Mouse (Mus musculus): ENCODE data around the gene Hoxa3.

Hoxa3 gene

GRCm38 (mm10) chr6:52157466-52158275 is 55.5 kb downstream of the Hoxa3 start:
- no peak for DNase-seq (ENCODE audit: low spot score in 2 of 2)

DNA sequence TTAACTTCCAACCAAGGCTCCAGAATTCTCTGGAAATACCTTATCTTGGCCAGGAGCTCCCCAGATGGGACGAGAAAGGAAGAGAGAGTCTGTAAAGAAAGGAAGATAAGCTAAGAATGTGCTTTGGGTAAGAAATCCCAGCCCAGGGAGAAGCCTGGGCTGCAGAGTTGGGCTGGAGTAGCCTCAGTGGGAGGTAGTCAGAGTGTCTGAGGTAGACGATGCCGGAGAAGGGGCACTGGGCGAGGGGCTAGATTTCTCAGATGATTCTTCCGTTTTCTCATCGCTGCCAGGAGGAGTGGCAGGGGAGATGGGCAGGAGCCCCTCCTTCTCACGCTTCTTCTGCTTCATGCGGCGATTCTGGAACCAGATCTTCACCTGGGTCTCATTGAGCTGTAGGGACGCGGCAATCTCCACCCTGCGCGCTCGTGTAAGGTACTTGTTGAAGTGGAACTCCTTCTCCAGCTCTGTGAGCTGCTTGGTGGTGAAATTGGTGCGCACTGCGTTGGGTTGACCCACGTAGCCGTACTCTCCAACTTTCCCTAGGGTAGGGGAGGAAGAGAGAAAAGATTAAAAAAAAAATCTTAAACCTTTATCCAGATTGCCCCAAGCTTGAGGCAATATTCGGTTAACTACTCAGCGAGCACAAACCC is 56.5 kb downstream of the Hoxa3 start:
- DNase-seq (ENCODE audit: low spot score in 2 of 2) = no peak

GRCm38 (mm10) chr6:52155471-52155870 is 57.7 kb downstream of the Hoxa3 start:
- no peak for DNase-seq (ENCODE audit: low spot score in 2 of 2)

DNA sequence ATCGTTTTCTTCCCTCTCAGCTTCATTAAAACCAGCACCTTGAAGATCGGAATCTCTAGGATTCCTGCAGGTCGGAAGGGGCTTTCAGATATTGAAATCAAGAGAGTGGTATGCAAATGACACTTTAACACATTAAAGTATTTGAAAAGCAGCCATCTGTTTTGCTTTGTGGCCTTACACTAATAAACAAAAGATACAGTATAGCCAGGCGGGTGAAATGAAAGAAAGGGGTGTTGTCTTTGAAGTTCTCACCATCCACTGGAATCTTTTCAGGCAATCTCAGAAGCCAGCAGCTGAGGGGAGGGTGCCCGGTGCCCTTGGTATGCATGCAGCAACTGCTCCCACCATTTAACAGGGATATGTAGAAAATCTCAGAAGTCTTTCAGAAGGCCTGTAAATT is 59.1 kb downstream of the Hoxa3 start:
- no peak for DNase-seq (ENCODE audit: low spot score in 2 of 2)

- DNase-seq (ENCODE audit: low spot score in 2 of 2) = no peak
Measured at GRCm38 (mm10) chr6:52153270-52153669, 59.9 kb downstream of the Hoxa3 start.

DNA sequence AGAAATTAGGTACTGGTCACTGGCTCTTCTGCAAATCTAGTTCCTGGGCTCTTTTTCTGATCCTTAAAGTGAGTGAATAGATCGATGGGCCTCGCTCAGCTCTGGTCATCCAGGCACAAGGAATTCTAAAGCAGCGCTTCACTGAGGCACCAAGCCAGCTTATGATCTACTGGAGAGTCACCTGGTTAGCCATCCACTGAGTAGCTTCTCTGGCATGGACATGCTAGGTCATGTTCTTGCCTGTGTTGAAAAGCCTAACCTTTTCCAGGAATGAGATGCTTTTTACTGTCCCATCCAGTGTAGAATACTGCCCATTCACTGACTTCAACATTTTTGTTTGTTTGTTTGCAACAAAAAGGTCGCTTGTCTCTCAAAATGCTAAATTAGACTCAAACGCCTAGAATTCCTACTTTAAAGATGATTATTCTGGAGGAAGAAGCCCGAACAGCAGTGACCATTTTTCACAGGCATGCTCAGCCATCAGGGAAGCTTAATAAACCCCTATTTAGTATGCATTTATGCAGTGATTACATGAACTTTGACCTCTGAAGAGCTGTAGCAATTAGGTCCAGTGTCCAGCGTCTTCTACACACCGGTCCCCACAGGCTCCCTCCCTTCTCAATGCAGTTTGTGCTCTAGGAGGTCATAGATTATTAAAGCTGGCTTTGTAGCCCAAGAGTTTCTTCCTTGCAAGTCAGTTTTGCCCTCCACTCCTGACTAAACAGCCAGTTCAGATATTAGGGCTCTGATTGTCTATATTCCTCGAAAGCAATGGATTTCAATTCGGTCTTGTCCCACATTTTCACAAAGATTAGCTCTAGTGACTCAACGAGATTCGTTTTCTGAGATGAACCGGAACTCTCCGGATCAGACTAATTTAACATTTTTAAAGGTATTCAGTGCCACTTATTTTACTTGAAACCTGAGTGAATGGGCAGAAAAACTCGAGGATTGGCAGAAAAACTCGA is 60.6 kb downstream of the Hoxa3 start:
- DNase-seq (ENCODE audit: low spot score in 2 of 2) = no peak

DNA sequence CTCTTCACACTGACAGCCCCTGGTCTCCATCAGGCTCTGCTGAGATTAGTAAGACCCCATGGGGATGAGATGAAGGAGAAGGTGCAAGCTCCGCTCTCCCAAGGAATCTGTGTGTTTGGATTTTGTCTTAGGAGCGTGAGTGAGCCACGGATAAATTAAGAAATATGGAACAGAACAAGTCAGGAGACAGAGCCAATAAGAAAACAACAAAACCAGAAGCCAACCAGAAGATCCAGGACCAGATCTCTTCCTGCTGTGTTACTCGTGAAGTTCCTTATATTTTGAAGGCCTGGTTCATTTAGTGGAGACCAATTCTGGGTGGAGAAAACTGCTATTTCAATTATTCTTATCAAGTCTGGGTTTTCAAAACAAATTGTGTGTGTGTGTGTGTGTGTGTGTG is 61.6 kb downstream of the Hoxa3 start:
- DNase-seq (ENCODE audit: low spot score in 2 of 2) = no peak

- no peak for DNase-seq (ENCODE audit: low spot score in 2 of 2)
Measured at GRCm38 (mm10) chr6:52150401-52150966, 62.7 kb downstream of the Hoxa3 start.

- no peak for DNase-seq (ENCODE audit: low spot score in 2 of 2)
Measured at GRCm38 (mm10) chr6:52139115-52139514, 74.0 kb downstream of the Hoxa3 start.

DNA sequence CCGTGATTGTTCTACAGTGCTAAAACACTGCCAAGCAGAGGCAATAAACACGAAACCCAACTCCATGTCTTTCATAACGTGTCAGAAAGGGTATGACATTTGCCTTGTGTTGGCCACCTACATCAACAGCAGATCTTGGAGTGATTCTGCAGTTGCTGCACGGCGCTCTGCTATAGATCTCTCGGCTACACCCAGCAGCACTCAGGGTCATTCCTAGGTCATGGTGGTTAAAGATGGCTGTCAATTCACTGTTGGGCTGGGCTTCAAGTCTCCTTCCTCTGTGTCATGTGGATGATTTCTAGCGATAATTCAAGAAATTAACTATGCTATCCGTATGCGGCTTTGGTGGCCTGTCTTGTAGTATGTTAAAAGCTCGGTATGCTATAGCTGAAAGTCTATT is 74.6 kb downstream of the Hoxa3 start:
- no peak for DNase-seq (ENCODE audit: low spot score in 2 of 2)

DNA sequence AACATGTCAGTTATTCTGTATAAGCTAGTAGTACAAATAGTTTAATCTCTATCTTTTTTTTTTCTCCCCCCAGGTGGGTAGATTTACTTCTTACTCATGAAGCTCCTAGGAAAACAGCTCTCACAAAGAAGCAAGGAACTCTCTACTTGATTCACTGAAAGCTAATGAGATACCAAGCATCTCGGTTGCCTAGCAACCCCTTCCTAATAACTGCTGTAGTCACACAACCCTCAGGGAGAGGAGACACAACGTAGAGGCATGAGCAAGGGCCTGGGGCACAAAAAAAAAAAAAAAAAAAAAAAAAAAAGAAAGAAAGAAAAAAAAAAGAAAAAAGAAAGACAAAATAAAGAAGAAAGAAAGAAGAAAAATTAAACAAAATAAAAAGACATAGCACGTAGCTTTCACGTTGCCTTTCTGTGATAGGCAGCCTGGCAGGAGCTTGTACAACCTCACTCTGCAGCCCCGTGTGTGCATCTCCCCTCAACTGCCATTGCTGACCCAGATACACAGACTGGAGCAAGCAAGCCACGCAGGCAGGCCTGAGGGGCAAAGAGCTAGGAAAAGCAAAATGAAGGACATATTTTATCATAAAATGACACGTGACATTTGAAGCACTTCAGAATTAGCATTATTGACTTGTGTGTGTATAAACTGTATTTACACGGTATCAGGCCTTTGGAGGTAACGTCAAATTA is 75.1 kb downstream of the Hoxa3 start:
- DNase-seq (ENCODE audit: low spot score in 2 of 2) = no peak

DNA sequence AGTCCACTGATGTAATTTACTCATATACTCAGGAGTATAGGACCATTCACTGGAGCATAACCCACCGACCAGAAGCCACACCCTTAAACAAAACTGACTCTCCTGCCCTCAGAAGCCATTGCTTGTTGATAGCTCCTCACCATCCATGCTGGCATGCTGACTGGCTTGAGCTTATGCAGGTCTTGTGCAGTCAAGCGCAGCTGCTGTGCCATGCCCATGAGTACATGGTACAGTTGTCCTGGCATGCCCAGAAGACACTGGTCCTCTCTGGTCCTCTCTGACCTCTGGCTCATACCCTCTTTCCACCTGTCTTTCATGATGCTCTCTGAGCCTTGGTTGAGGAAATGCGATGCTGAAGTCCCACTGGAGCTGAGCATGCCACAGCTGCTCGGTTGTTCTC is 89.5 kb downstream of the Hoxa3 start:
- no peak for DNase-seq (ENCODE audit: low spot score in 2 of 2)

DNA sequence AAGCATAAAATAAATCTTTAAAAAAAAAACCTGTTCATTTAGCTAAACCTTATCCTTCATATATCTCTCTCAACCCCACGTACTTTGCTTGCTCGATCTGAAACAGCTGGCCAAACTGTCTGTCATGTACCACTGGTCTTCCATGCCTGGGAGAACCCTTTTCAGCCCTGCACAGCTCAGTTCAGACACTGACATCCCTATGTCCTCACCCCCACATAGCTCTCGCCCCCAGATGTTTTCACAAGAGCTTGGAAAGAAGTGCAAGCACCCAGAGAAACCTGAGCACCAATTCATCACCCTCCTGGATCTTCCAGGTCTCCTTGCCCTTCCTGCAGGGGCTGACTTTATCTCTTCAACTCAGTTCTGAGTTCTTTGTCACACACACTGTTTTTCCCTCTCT is 92.0 kb downstream of the Hoxa3 start:
- DNase-seq (ENCODE audit: low spot score in 2 of 2) = no peak
